Mouse (Mus musculus) left cerebral cortex, adult 18-20 months (tissue): ENCODE data around the gene Pcsk2. TPM values are rescaled to one million over a fixed set of nuclear protein-coding genes. Genes with fewer than 3 reads are reported as not detected.

Experiments used
- DNase-seq, 2 experiments: peaks; one replicate each; pipeline ENCODE4 v3.0.0; 2021 to 2022; ENCODE audit warnings: low spot score in 2 of 2, mixed read lengths in 1 of 2
- total RNA-seq, 2 experiments: library from RNA; stranded (reverse); gene quantifications; 2 replicates each; pipeline ENCODE4 v1.2.3; 2021

Gene Pcsk2
- total RNA-seq, 2 experiments from 2014 or later, result 268 to 276 TPM

DNA sequence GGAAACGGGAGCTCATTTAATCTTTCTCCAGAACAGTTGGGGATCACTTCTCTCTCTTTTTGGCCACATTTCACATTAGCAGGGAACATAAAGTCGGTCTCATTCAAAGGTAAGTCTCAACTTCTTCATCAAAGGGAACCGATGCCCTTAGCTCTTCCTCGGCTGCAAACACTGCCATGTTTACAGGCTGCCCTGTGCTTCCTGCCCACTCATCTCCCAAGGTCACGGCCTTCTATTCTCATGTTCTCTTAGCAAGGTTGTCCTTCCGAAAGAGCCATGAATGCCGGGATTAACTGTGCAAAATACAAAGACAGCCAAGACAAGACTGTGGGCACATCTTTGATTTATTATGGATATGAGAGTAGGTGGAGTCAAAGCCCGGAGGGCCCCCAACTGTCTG is 178.8 kb downstream of the Pcsk2 start:
- DNase-seq, result no peak

DNA sequence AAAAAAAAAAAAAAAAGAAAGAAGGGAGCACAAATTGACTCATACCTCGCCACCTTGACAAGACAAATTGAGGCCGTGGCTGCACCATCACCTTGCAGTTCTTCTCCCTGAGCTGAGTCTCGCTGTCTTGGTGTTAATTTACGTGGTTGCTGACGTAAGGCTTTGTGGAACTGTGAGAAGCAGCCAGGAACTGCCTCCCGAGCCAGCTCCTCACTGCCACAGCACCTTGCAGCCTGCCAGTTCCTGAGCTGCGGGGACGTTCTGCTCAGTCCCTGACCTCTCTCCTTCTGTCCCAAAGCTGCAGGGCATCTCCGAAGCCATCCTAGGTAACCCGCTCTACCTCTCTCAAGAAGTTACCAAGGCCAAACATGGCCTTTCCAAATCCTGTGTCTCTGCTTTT is 186.5 kb downstream of the Pcsk2 start:
- DNase-seq, result peak in 1 of 2 experiments; percentile 25

DNA sequence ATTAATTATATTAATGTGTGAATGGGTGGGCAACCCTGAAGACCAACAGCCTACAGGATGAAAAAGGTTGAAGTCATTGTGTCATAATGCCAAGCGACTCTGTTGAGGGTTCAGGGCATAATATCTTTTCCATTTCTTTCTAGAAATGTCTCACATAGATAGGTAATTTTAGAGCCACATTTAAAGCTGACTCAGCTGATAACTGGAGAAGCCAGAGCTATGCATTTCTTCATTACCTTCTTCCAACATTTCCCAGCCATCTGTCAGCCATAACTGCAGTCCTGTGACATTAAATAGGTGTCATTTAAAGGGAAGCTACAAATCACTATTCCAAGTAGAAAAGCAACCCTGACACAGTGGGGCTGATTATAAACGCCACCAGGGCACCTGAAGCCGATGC is 189.5 kb downstream of the Pcsk2 start:
- DNase-seq, result no peak

DNA sequence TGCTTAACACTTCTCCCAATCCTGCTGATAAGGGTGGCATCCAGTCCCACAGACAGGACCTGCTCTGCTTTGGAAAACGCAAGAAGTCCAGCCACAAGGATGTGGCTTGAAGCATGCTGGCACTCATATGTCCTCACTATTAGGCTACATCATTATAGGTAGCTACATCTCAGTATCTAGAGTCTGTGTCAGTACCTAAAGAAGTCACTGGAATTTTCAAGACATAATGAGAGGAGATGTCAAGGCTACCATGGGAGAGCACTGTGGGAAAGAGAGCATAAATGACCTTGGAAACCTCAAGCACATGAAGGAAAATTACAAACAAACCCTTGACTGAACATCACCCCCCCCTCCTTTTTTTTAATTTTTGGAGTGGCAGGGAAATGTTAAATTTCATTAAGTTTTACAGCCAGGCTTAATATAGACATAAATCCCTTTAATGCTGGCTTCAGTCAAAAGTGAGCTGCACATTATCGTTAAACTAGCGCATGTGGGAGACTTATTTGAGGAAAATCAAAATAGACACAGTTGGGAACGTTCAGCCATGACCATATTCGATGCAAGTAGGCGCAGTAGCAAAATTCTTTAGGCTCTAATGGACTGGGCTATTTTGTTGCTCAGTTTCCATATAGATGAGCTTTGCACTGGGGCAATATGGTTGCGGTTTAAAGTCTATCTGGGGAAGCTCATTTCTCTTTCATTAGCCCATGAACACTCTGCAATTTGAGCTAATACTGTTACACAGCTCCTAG is 193.7 kb downstream of the Pcsk2 start:
- DNase-seq, result no peak

DNA sequence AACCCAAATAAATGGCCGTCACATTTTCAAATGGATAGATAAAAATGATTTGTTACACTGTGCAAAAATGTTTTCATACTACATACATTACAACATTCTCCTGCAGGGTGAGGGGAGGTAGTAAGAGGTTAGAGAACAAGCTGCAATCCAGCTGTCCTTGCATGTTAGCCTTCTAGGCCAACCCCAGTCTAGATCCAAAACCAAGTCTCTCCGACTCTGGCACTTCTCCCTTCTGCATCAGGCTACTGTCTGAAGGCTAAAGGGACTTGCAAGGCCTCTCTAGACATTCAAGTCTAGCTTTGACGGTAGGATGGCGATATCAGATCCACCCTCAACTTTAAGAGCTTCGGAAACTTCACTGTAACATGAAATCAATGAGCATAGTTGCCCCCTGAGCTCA is 196.5 kb downstream of the Pcsk2 start:
- no peak for DNase-seq

DNA sequence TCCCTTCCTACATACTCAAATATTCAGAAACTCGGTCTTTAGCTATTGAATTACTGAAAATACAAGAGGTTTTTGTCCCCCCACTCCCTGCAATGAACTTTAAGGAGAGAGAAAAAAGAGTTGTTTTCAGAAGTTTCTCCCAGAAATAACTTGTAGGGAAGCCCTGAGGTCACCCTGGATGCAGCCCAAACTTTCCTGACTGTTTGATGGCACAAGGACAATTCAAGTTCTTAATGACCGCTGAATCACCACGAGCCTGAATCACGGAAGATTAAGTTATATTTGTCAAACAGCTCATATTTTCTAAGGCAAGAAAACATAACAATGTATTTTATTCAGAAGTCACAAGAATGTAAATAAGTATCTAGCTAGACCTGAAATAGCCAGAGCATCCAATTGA is 197.1 kb downstream of the Pcsk2 start:
- no peak for DNase-seq

DNA sequence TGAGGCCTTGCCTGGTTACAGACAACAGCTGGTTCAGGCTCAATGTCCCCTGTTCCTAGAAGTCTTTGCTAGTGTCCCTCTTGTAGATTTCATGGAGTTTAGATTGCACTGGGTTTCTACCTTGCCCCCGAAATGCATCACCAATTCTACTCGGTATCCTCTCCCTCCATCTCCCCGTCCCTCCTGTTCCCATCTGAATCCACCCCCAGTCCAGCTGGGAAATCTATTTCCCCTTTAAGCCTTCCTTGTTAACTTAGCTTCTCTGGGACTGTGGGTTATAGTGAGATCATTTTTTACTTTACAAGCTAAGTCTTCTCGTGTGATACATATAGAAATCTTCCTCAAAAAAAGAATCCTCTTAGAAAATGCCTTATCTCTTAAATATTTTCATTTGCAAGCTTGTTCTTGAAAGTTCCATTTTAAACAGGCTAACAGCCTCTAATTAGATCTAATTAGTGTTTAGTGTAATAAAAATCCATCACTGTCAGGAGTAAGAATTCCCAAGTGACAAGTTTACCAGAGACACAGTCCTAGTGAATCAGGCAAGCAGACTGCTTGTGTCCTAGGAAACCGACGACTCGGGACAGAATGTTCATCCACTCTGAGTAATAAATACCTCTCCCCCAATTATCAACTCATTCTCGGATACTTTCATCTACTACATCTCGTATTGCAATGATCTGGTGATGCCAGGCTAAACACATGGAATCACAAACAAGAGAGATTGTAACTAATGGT is 206.3 kb downstream of the Pcsk2 start:
- DNase-seq, result peak; percentile 23 to 31

DNA sequence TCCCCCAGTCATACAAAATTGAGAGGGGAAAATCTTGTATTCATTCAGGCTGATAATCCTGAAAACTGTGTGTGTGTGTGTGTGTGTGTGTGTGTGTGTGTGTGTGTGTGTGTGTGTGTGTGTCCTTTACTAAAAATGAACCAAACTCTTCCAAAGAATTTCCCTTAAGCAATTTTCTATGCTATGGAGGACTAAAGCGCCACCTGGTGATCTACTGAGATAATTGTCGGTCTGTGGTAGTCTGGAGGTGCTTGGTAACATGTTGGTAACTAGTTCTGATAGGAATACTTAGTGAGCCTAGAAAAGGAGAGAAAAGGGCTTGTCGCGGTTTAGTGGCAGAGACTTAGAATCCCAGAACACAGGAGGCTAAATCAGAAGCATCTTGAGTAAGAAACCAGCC is 230.5 kb downstream of the Pcsk2 start:
- peak; percentile 44 to 48 for DNase-seq

DNA sequence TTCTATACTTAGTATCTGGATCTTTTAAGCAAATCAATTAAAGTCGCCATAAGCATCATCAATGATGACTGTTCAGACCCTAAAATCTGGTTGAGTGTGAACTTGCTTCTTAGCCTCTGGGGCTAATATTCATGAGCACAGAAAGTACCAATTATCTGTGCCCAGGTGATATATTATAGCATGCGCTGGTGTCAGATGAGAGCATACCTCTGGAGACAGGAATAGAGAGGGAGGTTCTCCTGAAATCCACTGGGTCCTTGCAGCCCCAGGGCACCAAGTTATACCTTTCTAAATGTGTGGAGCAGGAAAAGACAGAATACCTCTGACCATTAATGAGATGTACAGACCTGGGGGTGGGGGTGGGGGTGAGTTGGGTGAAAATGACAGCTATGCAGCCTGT is 234.4 kb downstream of the Pcsk2 start:
- no peak for DNase-seq

DNA sequence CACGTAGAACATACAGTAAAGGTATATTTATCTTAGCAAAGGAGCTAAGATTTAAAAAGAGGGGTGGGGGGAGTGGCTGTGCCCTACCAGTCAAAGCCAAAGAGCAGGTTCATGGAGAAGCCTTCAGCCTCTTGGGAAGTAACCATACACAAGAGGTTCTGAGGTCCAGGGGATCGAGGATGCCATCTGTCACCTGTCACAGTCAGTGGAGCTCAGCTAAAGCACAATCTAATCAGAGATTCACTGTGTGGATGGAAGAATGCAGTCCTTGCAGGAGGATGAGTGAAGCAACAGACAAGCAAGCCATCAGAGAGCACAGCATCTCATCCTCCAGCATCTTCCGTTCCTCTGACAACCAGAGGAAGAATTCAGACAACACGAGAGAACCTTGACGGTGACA is 244.0 kb downstream of the Pcsk2 start:
- no peak for DNase-seq

DNA sequence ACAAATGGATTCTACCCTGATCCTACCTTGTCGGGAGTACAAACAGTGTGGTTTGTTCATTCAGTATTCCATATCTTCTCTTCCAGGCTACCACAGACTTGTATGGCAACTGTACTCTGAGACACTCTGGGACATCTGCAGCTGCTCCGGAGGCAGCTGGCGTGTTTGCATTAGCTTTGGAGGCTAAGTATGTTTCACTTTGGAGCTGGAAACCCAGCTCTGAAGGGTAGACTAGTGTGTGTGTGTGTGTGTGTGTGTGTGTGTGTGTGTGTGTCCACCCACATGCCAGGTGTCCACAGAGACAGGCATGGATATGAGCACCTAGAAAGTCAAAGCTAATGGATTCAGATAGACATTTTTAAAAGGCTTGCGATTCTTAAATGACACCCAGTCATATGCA is 249.9 kb downstream of the Pcsk2 start:
- DNase-seq, result peak in 1 of 2 experiments; percentile 15

DNA sequence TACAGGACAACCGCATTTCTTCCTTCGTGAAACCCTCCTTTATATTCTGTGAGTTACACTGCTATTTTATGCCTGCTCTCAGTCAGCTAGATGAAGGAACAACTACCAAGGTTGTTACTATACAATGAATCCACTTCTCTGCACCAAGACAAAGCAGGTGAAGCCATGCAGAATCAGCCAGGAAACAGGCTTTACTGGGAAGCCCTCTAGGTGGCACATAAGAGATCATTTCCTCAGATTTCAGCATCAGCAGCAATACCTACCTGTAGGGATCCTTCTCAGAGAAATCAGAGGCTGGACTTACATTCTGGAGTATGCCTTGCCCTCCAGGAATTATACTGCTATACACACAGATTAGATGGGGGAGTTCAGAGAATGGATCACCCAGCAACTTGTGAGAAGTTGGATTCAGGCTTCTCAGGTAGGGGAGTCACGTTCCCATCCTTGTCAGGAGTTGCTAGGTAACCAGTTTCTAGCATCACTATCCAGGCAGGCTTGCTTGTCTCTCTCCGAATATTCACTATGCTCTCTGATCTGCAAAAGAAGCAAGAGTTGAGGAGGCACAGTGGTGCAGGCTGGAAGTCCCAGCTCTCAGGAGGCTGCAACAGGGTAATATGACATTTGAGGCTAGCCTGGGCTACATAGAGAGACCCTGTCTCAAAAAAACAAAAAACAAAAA is 250.5 kb downstream of the Pcsk2 start:
- DNase-seq, result no peak

DNA sequence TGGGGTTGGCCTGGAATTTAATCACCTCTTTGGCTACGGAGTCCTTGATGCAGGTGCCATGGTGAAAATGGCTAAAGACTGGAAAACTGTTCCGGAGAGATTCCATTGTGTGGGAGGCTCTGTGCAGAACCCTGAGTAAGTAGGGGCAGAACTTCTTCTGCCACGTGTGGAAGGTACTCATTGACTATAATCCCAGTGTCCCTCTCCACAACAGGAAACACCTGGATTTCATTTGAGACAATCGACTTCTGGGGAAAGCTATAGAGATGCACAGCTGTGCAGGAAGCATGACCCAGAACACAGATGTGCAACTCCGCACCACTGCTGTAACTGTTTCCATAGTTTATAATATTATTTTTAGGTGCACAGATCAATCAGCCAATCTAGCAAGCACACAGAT is 255.1 kb downstream of the Pcsk2 start:
- no peak for DNase-seq

DNA sequence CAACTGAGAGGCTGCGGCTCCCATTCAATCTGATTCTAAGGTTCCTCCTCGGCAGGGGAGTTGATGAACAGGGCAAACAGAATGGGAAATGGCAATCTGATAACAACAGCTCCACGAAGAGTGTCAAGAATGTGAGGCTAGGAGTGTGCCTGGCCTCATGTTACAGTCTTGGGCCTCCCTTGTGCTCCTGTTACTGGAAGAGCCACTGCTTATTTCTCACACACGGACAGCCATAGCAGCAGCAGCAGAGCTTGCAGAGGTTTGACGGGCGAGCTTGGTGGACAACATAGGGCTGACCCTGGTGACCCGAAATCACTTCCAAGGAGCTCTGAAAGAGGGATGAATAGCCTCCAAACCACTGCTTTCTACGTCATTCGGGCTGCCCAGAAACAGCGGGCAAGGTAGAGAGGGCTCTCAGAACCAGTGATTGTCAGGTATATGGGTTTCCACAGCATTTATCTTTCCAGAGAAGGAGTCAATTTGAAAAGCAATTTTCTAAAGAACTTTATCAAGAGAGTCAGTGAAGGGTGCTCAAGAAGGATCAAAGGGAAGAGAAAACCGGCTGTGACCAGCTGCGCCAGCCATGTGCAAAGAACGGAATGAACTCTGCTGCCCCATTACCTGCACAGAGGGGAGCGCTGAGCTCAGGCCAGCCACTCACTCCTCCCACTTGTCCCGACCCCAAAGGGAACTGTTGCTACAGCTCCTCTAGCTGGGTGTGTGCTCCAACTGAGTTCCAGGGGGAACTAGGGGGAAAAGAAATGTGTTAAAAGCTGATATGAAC is 260.4 kb downstream of the Pcsk2 start:
- no peak for DNase-seq

DNA sequence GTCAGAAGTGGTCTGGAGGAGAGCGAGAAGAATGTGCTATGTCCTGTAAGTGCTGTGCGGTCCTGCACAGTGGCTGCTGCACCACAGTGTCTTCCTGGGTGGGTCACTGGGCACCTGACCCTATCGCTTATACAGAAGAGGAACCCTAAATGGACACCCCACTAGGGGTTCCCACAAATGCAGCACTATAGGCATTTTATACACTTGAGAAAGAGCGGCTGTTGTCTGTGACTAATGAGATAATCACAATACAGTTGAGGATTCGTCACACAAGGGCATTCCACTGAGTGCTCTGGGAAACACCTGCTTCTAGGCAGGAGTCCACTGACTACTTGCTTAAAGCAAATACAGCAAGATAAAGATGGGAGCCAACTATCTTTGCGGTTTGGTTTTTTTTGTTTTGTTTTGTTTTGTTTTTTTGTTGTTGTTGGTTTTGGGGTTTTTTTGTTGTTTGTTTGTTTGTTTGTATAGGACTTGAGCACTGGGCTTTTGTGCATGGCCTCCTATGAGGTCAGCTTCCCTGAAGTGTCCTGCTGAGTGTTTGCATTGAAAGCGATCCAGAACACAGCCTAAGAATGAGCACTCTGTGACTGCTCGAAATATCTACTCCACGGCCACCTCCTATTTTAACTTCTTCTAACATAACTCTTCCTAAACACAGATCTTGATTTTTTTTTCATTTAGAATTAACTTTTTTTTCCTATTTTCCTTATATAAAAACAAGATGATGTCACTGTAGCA is 261.1 kb downstream of the Pcsk2 start:
- no peak for DNase-seq

DNA sequence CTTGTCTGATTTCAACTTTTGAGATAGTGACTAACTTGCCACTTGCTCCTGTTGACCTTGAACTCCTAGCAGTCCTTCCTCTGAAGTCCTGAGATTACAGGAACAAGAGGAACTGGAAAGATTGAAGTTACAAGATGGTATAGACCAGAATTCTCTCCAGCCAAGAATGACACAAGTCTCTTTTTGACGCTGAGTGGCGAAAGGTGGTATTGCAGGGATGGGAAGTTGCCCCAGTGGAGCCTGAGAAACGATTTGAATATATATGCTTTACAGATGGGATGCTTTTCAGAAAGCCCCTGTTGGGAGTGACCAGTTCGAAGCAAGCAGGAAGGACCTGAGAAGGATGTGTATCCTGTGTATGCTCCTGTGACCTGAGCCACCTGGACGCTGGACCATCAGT is 262.8 kb downstream of the Pcsk2 start:
- DNase-seq, result no peak

DNA sequence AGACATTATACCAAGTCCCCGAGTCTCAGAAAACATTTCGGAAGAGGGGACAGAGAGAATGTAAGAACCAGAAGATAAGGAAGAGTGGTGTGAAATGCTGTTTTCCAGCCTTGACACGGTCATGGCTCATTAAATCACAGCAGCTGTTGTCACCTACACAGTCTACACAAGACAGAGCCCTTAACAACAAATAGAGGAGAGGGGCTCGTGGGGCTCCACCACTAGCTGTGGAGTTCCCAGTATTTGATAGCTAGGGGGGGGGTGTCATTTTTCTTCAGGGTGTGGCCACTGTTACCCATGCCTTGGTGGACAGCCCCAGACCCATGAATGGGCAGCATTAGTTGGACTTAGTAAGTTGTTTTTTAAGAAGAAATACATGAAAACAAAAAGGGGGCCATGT is 266.3 kb downstream of the Pcsk2 start:
- no peak for DNase-seq

DNA sequence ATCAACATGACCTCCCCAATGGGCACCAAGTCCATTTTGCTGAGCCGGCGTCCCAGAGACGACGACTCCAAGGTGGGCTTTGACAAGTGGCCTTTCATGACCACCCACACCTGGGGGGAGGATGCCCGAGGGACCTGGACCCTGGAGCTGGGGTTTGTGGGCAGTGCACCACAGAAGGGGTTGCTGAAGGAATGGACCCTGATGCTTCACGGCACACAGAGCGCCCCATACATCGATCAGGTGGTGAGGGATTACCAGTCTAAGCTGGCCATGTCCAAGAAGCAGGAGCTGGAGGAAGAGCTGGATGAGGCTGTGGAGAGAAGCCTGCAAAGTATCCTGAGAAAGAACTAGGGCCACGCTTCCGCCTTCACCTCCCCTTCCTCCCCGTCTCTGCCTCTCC is 267.5 kb downstream of the Pcsk2 start:
- DNase-seq, result no peak

DNA sequence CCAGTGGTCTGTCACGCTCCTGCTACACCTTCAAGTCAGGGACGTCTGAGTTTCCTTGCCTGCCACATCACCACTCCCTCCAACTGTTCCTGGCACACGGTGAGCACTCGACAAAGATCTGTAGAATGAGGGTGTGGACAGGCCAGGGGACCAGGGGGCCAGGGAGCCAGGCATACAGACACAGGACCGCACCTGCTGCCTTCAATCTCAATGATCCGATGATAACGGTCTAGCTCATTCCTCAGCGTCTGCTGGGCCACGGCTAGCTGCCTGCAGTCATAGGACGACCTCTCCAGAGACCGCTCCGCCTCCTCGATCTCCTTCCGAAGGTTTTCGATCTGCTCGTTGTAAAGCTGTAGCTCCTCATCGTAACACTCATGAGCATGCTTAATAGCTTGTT is 285.7 kb downstream of the Pcsk2 start:
- DNase-seq, result no peak

DNA sequence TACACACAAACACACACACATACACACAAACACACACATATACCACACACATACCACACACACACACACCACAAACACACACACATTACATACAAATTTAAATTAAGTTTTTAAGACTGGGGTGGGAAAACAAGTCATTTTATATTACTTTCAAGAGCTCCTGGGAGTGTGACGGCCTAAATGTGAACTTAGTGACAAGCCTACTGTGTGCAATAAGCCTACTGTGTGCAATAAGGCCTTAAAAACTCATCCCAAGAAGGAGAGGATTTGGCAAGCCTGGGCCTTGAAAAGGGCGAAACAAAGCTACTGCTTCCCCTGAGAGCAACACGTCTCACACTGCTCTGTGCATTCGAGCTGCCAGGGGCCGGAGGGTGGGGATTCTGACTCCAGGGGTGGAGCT is 286.8 kb downstream of the Pcsk2 start:
- DNase-seq, result no peak

DNA sequence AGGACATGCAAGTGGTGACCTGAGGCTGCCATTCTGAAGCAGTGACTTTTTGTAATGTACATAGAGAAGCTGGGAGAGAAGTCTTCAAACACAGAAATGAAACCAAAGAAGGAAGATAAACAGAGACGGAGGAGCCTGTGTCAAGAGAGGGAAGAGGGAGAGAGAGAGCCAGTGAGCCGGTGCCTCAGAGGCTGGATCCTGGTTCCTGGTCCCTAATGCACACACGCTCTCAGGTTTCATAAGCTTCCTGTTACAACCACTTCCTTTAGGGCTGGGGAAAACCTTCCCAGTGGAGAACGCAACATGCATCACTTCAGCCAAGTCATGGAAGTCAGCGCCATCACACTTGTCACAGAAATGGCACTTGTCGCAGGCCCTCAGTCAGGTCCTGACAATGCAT is 288.1 kb downstream of the Pcsk2 start:
- DNase-seq, result no peak
